Mouse (Mus musculus) heart, postnatal 0 days (tissue): ENCODE results near the gene 1700034J05Rik. TPM values are rescaled to one million over a fixed set of nuclear protein-coding genes. Genes with fewer than 3 reads are reported as not detected.

Experiments used
- ATAC-seq: fragments of 200-750 bp; cut with Nextera tagmentation; 2 replicates; pipeline ENCODE4 v1.8.0; 2017; ENCODE audit warnings: low read depth, moderate number of reproducible peaks, moderate library complexity; ENCODE audit not compliant: insufficient read depth
- DNase-seq: peaks from one replicate; pipeline ENCODE4 v3.0.0-alpha.2; 2016; ENCODE audit warnings: low spot score
- H3K27ac ChIP-seq: fragments of 300-500 bp; sonication (generic); 2 replicates; pipeline ENCODE4 v1.5.1; 2014; ENCODE audit warnings: low read depth, mild to moderate bottlenecking
- H3K27me3 ChIP-seq: fragments of 300-500 bp; sonication (generic); 2 replicates; pipeline ENCODE4 v1.6.1; 2014; ENCODE audit warnings: low read length, mixed read lengths; ENCODE audit not compliant: control insufficient read depth, insufficient read depth
- H3K36me3 ChIP-seq: fragments of 300-500 bp; sonication (generic); replicated peaks from 2 replicates; pipeline ENCODE4 v1.6.1; 2014; ENCODE audit warnings: low read length, mixed read lengths; ENCODE audit not compliant: control insufficient read depth, insufficient read depth
- H3K4me1 ChIP-seq: fragments of 300-500 bp; sonication (generic); 2 replicates; pipeline ENCODE4 v1.6.1; 2014; ENCODE audit warnings: antibody characterized with exemption; ENCODE audit not compliant: control insufficient read depth, insufficient read depth
- H3K4me2 ChIP-seq: fragments of 300-500 bp; sonication (generic); 2 replicates; pipeline ENCODE4 v1.6.1; 2014; ENCODE audit warnings: low read depth, mild to moderate bottlenecking, low read length, moderate library complexity
- H3K4me3 ChIP-seq: fragments of 300-500 bp; sonication (generic); 2 replicates; pipeline ENCODE4 v1.5.1; 2014; ENCODE audit warnings: low read depth, low read length
- H3K9ac ChIP-seq: fragments of 300-500 bp; sonication (generic); replicated peaks from 2 replicates; pipeline ENCODE4 v1.6.1; 2014; ENCODE audit warnings: low read depth, low read length, mixed read lengths
- H3K9me3 ChIP-seq: fragments of 300-500 bp; sonication (generic); replicated peaks from 2 replicates; pipeline ENCODE4 v1.6.1; 2016; ENCODE audit warnings: low read length; ENCODE audit not compliant: control insufficient read depth
- CTCF ChIP-seq: IDR thresholded peaks from 2 replicates; pipeline ENCODE4 v1.5.1; 2016; ENCODE audit warnings: antibody characterized with exemption, control low read depth, low read depth
- EP300 ChIP-seq: IDR thresholded peaks from 2 replicates; pipeline ENCODE4 v1.6.1; 2016; ENCODE audit warnings: antibody characterized with exemption, low read depth
- WGBS: fragments of 180-500 bp; shearing (Covaris S2); extraction: QIAGEN DNeasy Blood & Tissue Kit; methylation state at CpG from one replicate; pipeline ENCODE4 v1.1.7; 2014; 5-methylcytosine and 5-hydroxymethylcytosine counted together
- polyA plus RNA-seq: library from polyadenylated mRNA; unstranded; fragments of >200 nt; fragmentation: Nextera tagmentation; extraction: Ambion mirVana; gene quantifications from 2 replicates; pipeline ENCODE4 v1.2.1, GENCODE M21; 2015
- total RNA-seq: library from RNA; depleted of rRNA; stranded (reverse); fragments of >200 nt; gene quantifications from 2 replicates; pipeline ENCODE4 v1.2.3, GENCODE M21; 2014; ENCODE audit warnings: low replicate concordance

1700034J05Rik gene
- total and polyA plus RNA-seq, 2 experiments from 2014 or later, result 0.07 TPM; not detected in 1

DNA sequence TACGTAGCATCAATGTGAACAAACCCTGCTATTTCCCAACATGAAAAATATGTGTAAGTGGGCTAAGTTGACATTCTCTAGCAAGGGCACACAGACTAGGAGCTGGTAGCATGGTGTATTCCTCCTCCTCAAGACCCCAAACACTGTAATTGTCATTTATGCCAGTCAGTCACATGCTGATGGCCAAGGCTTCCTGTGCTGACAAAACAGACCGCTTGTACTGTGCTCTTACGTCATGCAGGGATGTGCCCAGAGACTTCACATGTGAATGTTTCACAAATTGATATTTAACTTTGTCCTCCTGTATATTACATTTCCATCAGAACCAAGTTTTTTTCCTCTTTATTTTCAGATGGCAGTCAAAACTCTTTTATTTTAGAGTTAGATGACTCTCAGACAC is 36.8 kb downstream of the 1700034J05Rik start:
- 83% methylated on average over 3 of the region's 3 CpGs for WGBS
- no peak for TF ChIP-seq CTCF
- TF ChIP-seq EP300, result no peak
- H3K4me1 ChIP-seq, result peaks cover 41% of the 10 kb centered on the region
- DNase-seq (no peak), ATAC-seq (no peak)
- no peaks in the 10 kb centered on the region for H3K9me3 ChIP-seq
- no peak overlapping the region for H3K4me3 ChIP-seq
- H3K27ac ChIP-seq, result no peak overlapping the region
- no peak overlapping the region for H3K4me2 ChIP-seq
- no peaks in the 10 kb centered on the region; the same call in 1 of the 2 replicates for H3K36me3 ChIP-seq
- no peaks in the 10 kb centered on the region for H3K27me3 ChIP-seq
- no peak overlapping the region for H3K9ac ChIP-seq

DNA sequence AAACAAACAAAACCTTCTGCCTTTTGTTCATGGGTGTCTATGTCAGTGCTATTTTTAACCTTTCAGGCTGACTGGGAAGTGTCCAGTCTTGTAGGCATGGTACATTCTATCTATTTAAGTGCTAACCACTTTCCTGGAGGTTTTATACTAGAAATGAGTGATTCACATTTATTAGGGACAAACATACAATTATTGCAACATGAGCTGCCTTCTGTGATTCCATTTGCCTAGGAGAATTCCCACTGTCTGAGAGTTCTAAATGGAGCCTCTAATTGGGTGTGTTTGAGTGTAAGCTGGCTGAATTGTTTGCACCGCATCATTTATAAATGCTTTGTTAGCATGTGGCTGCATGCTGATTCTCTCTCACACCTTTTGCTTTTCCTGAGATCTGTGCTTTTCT is 38.4 kb downstream of the 1700034J05Rik start:
- H3K4me2 ChIP-seq, result no peak overlapping the region
- 86% methylated on average over 1 of the region's 1 CpGs for WGBS
- ATAC-seq (no peak), DNase-seq (no peak)
- no peak for TF ChIP-seq CTCF
- no peak for TF ChIP-seq EP300
- H3K27me3 ChIP-seq, result no peaks in the 10 kb centered on the region
- peaks cover 52% of the 10 kb centered on the region for H3K4me1 ChIP-seq
- no peak overlapping the region for H3K9ac ChIP-seq
- no peak overlapping the region for H3K27ac ChIP-seq
- H3K9me3 ChIP-seq, result no peaks in the 10 kb centered on the region
- H3K4me3 ChIP-seq, result no peak overlapping the region
- H3K36me3 ChIP-seq, result no peaks in the 10 kb centered on the region; the same call in 1 of the 2 replicates

DNA sequence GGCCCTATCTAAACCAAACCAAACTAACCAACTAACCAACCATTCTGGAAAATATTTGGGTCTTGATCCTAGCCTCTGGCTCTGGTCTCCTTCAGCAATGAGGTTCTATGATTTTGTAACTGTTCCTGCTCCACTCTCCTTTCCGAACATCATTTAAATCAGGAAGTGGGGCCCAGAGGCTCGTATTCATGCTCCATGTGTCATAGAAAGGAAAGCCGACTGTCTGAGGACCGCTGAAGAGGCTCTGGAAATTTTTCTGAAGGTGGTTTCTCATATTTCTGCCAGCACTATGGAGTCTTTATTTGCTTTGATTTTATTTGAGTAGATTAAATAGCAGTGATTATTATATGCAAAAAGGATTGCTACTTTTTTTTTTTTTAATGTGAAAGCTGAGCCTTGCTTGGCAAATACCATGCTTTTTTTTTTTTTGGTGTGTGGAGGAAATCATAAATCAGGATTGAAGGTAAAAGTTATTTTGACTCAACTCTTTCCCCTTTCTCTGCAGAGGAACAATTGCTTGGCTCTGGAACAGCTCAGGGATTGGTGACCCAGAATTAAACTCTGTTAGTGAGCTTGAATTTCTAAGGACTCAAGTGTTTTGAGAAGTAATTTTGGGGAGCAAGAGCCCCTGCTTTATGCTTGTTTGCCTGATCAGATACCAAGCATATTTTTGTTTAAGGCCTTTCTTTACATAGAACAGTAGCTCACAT is 40.6 kb downstream of the 1700034J05Rik start:
- Histone ChIP-seq H3K9ac (no peak overlapping the region), H3K36me3 (no peaks in the 10 kb centered on the region; the same call in 1 of the 2 replicates), H3K27me3 (no peaks in the 10 kb centered on the region), H3K4me3 (no peak overlapping the region), H3K27ac (peak overlapping the region; percentile 72), H3K4me1 (peaks cover 58% of the 10 kb centered on the region), H3K9me3 (no peaks in the 10 kb centered on the region), H3K4me2 (no peak overlapping the region)
- WGBS, result 41% methylated on average over 4 of the region's 4 CpGs
- TF ChIP-seq EP300 (no peak), CTCF (no peak)
- DNase-seq, result no peak
- ATAC-seq, result no peak

DNA sequence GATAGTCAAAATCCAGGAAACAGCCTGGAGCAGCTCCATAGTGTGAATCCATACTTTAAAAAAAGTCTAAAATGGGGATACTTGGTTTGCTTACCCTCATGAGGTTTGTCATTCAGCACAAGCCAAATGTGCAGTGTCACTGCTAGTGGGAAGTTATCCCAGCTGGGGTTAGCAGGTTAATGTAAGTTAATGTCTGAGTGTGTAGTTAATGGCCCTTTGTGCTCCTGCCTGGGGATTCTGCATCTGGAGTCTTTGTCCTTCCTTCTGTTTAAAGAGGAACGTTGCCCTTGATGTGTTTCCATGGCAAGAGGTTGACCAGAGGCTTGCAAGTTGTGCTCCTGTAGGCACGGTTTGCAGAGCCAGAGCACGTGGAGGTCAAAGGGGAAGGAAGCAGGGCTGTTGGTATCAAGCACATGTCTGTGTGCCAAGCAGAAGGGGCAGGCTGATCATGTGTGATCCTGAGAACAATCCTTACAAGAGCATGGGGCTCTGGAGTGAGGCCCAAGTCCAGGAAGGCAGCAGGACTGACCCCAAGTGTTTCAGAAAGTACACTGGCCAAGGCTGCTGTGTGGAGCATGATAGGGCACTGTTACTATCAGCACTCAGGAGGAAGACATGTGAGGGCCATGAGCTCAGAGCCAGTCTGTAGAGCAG is 41.3 kb downstream of the 1700034J05Rik start:
- Histone ChIP-seq H3K4me2 (no peak overlapping the region), H3K9me3 (no peaks in the 10 kb centered on the region), H3K9ac (no peak overlapping the region), H3K27me3 (no peaks in the 10 kb centered on the region), H3K4me1 (peaks cover 58% of the 10 kb centered on the region), H3K27ac (peak overlapping the region; percentile 72), H3K4me3 (no peak overlapping the region), H3K36me3 (no peaks in the 10 kb centered on the region)
- DNase-seq (no peak), ATAC-seq (peak; percentile 51)
- WGBS, result 7% methylated on average over 3 of the region's 3 CpGs
- TF ChIP-seq CTCF (no peak), EP300 (no peak)

DNA sequence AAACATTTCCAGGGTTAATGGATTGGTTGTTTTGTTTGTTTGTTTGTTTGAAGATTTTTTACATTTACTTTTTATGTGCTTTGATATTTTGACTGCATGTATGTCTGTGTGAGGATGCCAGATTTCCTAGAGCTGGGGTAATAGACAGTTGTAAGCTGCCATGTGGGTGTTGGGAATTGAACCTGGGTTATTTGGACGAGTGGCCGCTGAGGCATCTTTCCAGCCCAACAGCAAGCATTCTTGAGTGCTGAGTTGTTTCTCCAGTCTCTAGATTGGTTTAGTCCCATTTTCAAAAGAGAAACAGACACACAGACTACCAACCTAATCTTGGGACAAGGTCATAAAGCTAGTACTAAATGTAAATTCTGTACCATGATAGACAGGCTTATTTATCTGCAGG is 43.4 kb downstream of the 1700034J05Rik start:
- H3K9me3 ChIP-seq, result no peaks in the 10 kb centered on the region
- peaks cover 69% of the 10 kb centered on the region for H3K4me1 ChIP-seq
- no peak overlapping the region for H3K27ac ChIP-seq
- no peak for TF ChIP-seq EP300
- TF ChIP-seq CTCF, result no peak
- DNase-seq (no peak), ATAC-seq (no peak)
- WGBS, result 63% methylated on average over 2 of the region's 2 CpGs
- H3K4me2 ChIP-seq, result no peak overlapping the region
- H3K9ac ChIP-seq, result no peak overlapping the region
- H3K4me3 ChIP-seq, result no peak overlapping the region
- no peaks in the 10 kb centered on the region for H3K27me3 ChIP-seq
- no peaks in the 10 kb centered on the region for H3K36me3 ChIP-seq
